Mouse (Mus musculus): ENCODE data around the gene Nod2. TPM values are rescaled to one million over a fixed set of nuclear protein-coding genes. Genes with fewer than 3 reads are reported as not detected.

Nod2 gene
- polyA plus RNA-seq, 1 experiment from 2014 or later = 0.15 TPM

GRCm38 (mm10) chr8:88614981-88615380, 32.1 kb upstream of the Nod2 start:
- Histone ChIP-seq H3K27me3 (ENCODE audit: control insufficient read depth, insufficient read depth, low read length) (no peaks in the 10 kb centered on the region), H3K9me3 (ENCODE audit: control insufficient read depth, low read length) (no peaks in the 10 kb centered on the region), H3K27ac (ENCODE audit: low read depth, low read length) (no peak overlapping the region), H3K4me1 (ENCODE audit: control insufficient read depth, insufficient read depth, low read length) (no peaks in the 10 kb centered on the region), H3K36me3 (ENCODE audit: control insufficient read depth, insufficient read depth, low read length) (no peaks in the 10 kb centered on the region), H3K4me3 (ENCODE audit: low read length) (no peak overlapping the region), H3K9ac (ENCODE audit: low read depth, low read length) (no peak overlapping the region), H3K4me2 (replicated peaks; ENCODE audit: low read depth, low read length) (no peak overlapping the region)
- ATAC-seq (ENCODE audit: low FRiP score, low TSS enrichment) = no peak
- WGBS = 62% methylated on average over 5 of the region's 5 CpGs

DNA sequence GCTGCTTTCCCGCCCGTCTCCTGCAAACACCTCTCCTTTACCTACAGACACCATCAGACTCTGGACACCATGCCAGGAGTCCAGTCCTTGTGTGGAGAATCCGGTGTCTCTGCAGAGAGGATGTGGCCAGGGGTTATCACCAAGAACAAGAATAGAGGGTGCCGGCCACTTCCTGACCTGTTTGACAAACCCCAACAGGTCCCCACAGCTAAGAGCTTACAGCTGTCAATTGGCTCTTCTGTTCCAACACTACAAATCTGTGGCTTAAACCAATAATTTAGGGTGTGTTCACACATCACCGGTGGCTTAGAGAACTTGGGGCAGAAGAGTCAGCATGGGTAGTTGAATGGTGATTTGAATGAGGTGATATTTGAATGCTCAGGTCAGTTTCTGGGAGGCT, 28.5 kb upstream of the Nod2 start:
- no peaks in the 10 kb centered on the region for H3K9me3 ChIP-seq (ENCODE audit: control insufficient read depth, low read length)
- H3K27ac ChIP-seq (ENCODE audit: low read depth, low read length) = no peak overlapping the region
- H3K4me2 ChIP-seq (replicated peaks; ENCODE audit: low read depth, low read length) = no peak overlapping the region
- no peak for ATAC-seq (ENCODE audit: low FRiP score, low TSS enrichment)
- H3K4me3 ChIP-seq (ENCODE audit: low read length) = no peak overlapping the region
- no peak overlapping the region for H3K9ac ChIP-seq (ENCODE audit: low read depth, low read length)
- no peaks in the 10 kb centered on the region for H3K36me3 ChIP-seq (ENCODE audit: control insufficient read depth, insufficient read depth, low read length)
- H3K27me3 ChIP-seq (ENCODE audit: control insufficient read depth, insufficient read depth, low read length) = peaks cover 3% of the 10 kb centered on the region; the same call in 1 of the 2 replicates
- no peaks in the 10 kb centered on the region for H3K4me1 ChIP-seq (ENCODE audit: control insufficient read depth, insufficient read depth, low read length)
- 53% methylated on average over 5 of the region's 5 CpGs for WGBS

DNA sequence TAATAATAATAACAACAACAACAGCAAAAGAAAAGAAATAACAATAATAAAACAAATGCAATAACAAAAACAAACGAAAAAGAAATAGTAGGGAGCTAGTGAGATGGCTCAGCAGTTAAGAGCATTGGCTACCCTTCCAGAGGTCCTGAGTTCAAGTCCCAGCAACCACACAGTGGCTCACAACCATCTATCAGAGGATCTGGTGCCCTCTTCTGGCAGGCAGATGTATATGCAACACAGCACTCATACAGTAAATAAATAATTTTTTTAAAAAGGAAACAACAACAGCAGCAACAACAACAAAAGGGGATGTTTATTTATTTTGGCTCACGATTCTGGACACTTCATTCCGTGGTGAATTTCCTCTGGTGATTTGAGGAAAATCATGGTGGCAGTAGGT, 27.6 kb upstream of the Nod2 start:
- H3K4me2 ChIP-seq (replicated peaks; ENCODE audit: low read depth, low read length) = no peak overlapping the region
- H3K27me3 ChIP-seq (ENCODE audit: control insufficient read depth, insufficient read depth, low read length) = peaks cover 3% of the 10 kb centered on the region; the same call in 1 of the 2 replicates
- H3K4me1 ChIP-seq (ENCODE audit: control insufficient read depth, insufficient read depth, low read length) = no peaks in the 10 kb centered on the region
- no peak for ATAC-seq (ENCODE audit: low FRiP score, low TSS enrichment)
- H3K27ac ChIP-seq (ENCODE audit: low read depth, low read length) = no peak overlapping the region
- no peaks in the 10 kb centered on the region for H3K36me3 ChIP-seq (ENCODE audit: control insufficient read depth, insufficient read depth, low read length)
- WGBS = 74% methylated on average over 3 of the region's 3 CpGs
- no peak overlapping the region for H3K4me3 ChIP-seq (ENCODE audit: low read length)
- no peak overlapping the region for H3K9ac ChIP-seq (ENCODE audit: low read depth, low read length)
- H3K9me3 ChIP-seq (ENCODE audit: control insufficient read depth, low read length) = no peaks in the 10 kb centered on the region

GRCm38 (mm10) chr8:88620931-88621330, 26.2 kb upstream of the Nod2 start:
- Histone ChIP-seq H3K4me2 (replicated peaks; ENCODE audit: low read depth, low read length) (no peak overlapping the region), H3K36me3 (ENCODE audit: control insufficient read depth, insufficient read depth, low read length) (no peaks in the 10 kb centered on the region), H3K4me1 (ENCODE audit: control insufficient read depth, insufficient read depth, low read length) (no peaks in the 10 kb centered on the region), H3K9ac (ENCODE audit: low read depth, low read length) (no peak overlapping the region), H3K27me3 (ENCODE audit: control insufficient read depth, insufficient read depth, low read length) (peaks cover 3% of the 10 kb centered on the region; the same call in 1 of the 2 replicates), H3K27ac (ENCODE audit: low read depth, low read length) (no peak overlapping the region), H3K9me3 (ENCODE audit: control insufficient read depth, low read length) (no peaks in the 10 kb centered on the region), H3K4me3 (ENCODE audit: low read length) (no peak overlapping the region)
- WGBS = 36% methylated on average over 5 of the region's 5 CpGs
- ATAC-seq (ENCODE audit: low FRiP score, low TSS enrichment) = no peak

- Histone ChIP-seq H3K27ac (ENCODE audit: low read depth, low read length) (no peak overlapping the region), H3K4me3 (ENCODE audit: low read length) (no peak overlapping the region), H3K27me3 (ENCODE audit: control insufficient read depth, insufficient read depth, low read length) (peaks cover 3% of the 10 kb centered on the region; the same call in 1 of the 2 replicates), H3K36me3 (ENCODE audit: control insufficient read depth, insufficient read depth, low read length) (no peaks in the 10 kb centered on the region), H3K9me3 (ENCODE audit: control insufficient read depth, low read length) (no peaks in the 10 kb centered on the region), H3K4me1 (ENCODE audit: control insufficient read depth, insufficient read depth, low read length) (no peaks in the 10 kb centered on the region), H3K9ac (ENCODE audit: low read depth, low read length) (no peak overlapping the region), H3K4me2 (replicated peaks; ENCODE audit: low read depth, low read length) (no peak overlapping the region)
- ATAC-seq (ENCODE audit: low FRiP score, low TSS enrichment) = peak; percentile 42; the same call in 1 of the 2 replicates
- WGBS = under 1% methylated on average over 8 of the region's 8 CpGs
Measured at GRCm38 (mm10) chr8:88621408-88621807, 25.7 kb upstream of the Nod2 start.

DNA sequence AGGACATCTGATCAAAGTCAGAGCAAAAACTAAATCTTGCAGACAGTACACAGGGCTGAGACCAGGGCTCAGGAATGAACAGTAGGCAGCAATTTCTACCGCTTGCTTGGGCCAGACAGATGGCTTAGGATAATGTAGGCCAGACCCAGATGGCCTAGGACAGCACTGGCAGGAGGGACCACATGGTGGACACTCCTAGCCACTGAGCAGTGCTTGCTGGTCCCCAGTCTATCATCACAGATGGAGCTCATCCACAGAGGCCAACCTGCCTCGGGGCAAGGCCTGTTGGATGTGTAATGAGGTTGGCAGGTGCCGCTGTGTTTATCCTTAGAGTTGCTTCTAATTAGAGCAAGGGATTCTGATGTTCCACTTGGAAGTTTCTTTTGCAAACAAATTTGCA, 23.8 kb upstream of the Nod2 start:
- Histone ChIP-seq H3K9me3 (ENCODE audit: control insufficient read depth, low read length) (no peaks in the 10 kb centered on the region), H3K4me1 (ENCODE audit: control insufficient read depth, insufficient read depth, low read length) (no peaks in the 10 kb centered on the region; the same call in 1 of the 2 replicates), H3K9ac (ENCODE audit: low read depth, low read length) (no peak overlapping the region), H3K36me3 (ENCODE audit: control insufficient read depth, insufficient read depth, low read length) (no peaks in the 10 kb centered on the region), H3K4me3 (ENCODE audit: low read length) (no peak overlapping the region), H3K27me3 (ENCODE audit: control insufficient read depth, insufficient read depth, low read length) (peaks cover 7% of the 10 kb centered on the region; the same call in 1 of the 2 replicates), H3K27ac (ENCODE audit: low read depth, low read length) (no peak overlapping the region), H3K4me2 (replicated peaks; ENCODE audit: low read depth, low read length) (no peak overlapping the region)
- 88% methylated on average over 3 of the region's 3 CpGs for WGBS
- no peak for ATAC-seq (ENCODE audit: low FRiP score, low TSS enrichment)

GRCm38 (mm10) chr8:88624276-88624675, 22.8 kb upstream of the Nod2 start:
- 75% methylated on average over 3 of the region's 3 CpGs for WGBS
- Histone ChIP-seq H3K4me2 (replicated peaks; ENCODE audit: low read depth, low read length) (no peak overlapping the region), H3K36me3 (ENCODE audit: control insufficient read depth, insufficient read depth, low read length) (no peaks in the 10 kb centered on the region), H3K27ac (ENCODE audit: low read depth, low read length) (no peak overlapping the region), H3K9me3 (ENCODE audit: control insufficient read depth, low read length) (no peaks in the 10 kb centered on the region), H3K9ac (ENCODE audit: low read depth, low read length) (no peak overlapping the region), H3K4me3 (ENCODE audit: low read length) (no peak overlapping the region), H3K27me3 (ENCODE audit: control insufficient read depth, insufficient read depth, low read length) (peaks cover 7% of the 10 kb centered on the region; the same call in 1 of the 2 replicates), H3K4me1 (ENCODE audit: control insufficient read depth, insufficient read depth, low read length) (no peaks in the 10 kb centered on the region; the same call in 1 of the 2 replicates)
- ATAC-seq (ENCODE audit: low FRiP score, low TSS enrichment) = no peak

GRCm38 (mm10) chr8:88626433-88626832, 20.7 kb upstream of the Nod2 start:
- H3K4me3 ChIP-seq (ENCODE audit: low read length) = no peak overlapping the region
- no peaks in the 10 kb centered on the region for H3K9me3 ChIP-seq (ENCODE audit: control insufficient read depth, low read length)
- 76% methylated on average over 3 of the region's 3 CpGs for whole genome bisulfite sequencing
- ATAC-seq (ENCODE audit: low FRiP score, low TSS enrichment) = no peak
- no peaks in the 10 kb centered on the region for H3K36me3 ChIP-seq (ENCODE audit: control insufficient read depth, insufficient read depth, low read length)
- H3K27ac ChIP-seq (ENCODE audit: low read depth, low read length) = no peak overlapping the region
- 0 out of 2 replicates have a peak, but pooled peaks cover 3% of the 10 kb centered on the region for H3K27me3 ChIP-seq (ENCODE audit: control insufficient read depth, insufficient read depth, low read length)
- H3K9ac ChIP-seq (ENCODE audit: low read depth, low read length) = no peak overlapping the region
- no peaks in the 10 kb centered on the region; the same call in 1 of the 2 replicates for H3K4me1 ChIP-seq (ENCODE audit: control insufficient read depth, insufficient read depth, low read length)
- H3K4me2 ChIP-seq (replicated peaks; ENCODE audit: low read depth, low read length) = no peak overlapping the region

- H3K4me2 ChIP-seq (replicated peaks; ENCODE audit: low read depth, low read length) = peak overlapping the region; percentile 95
- 11% methylated on average over 18 of the region's 19 CpGs for WGBS
- H3K9me3 ChIP-seq (ENCODE audit: control insufficient read depth, low read length) = no peaks in the 10 kb centered on the region
- peak overlapping the region; percentile 46 for H3K4me3 ChIP-seq (ENCODE audit: low read length)
- H3K4me1 ChIP-seq (ENCODE audit: control insufficient read depth, insufficient read depth, low read length) = no peaks in the 10 kb centered on the region; the same call in 1 of the 2 replicates
- 0 out of 2 replicates have a peak, but pooled peaks cover 3% of the 10 kb centered on the region for H3K27me3 ChIP-seq (ENCODE audit: control insufficient read depth, insufficient read depth, low read length)
- no peaks in the 10 kb centered on the region for H3K36me3 ChIP-seq (ENCODE audit: control insufficient read depth, insufficient read depth, low read length)
- peak overlapping the region; percentile 59 for H3K9ac ChIP-seq (ENCODE audit: low read depth, low read length)
- ATAC-seq (ENCODE audit: low FRiP score, low TSS enrichment) = no peak; the same call in 1 of the 2 replicates
- H3K27ac ChIP-seq (ENCODE audit: low read depth, low read length) = no peak overlapping the region
Measured at GRCm38 (mm10) chr8:88626940-88627264, 20.2 kb upstream of the Nod2 start.
